Mouse (Mus musculus): Measurements from ENCODE around the gene Nefh.

Nefh gene

GRCm38 (mm10) chr11:4947813-4948174 lies at the start of gene Nefh:
Gene Nefh (minus strand): TSS chr11:4948064.
- peak; percentile 23 for DNase-seq

- DNase-seq = no peak
These were observed 48.8 kb upstream of the Nefh start for GRCm38 (mm10) chr11:4996621-4997199.

- no peak for DNase-seq
These were observed 47.8 kb upstream of the Nefh start for GRCm38 (mm10) chr11:4995676-4996075.

- DNase-seq = no peak
These were observed 44.6 kb upstream of the Nefh start for GRCm38 (mm10) chr11:4992471-4992870.

GRCm38 (mm10) chr11:4989187-4989586 lies 41.3 kb upstream of the Nefh start:
- no peak for DNase-seq

GRCm38 (mm10) chr11:4987487-4987852 lies 39.6 kb upstream of the Nefh start:
- no peak for DNase-seq

- peak; percentile 88 for DNase-seq
These were observed 39.0 kb upstream of the Nefh start, which contains the start of gene Ap1b1 for GRCm38 (mm10) chr11:4986695-4987486. Gene Ap1b1 (plus strand): TSS chr11:4986824.

GRCm38 (mm10) chr11:4984799-4985198 lies 36.9 kb upstream of the Nefh start:
- no peak for DNase-seq

- no peak for DNase-seq
These were observed 36.4 kb upstream of the Nefh start for GRCm38 (mm10) chr11:4984249-4984648.

GRCm38 (mm10) chr11:4983538-4983937 lies 35.7 kb upstream of the Nefh start:
- no peak for DNase-seq

GRCm38 (mm10) chr11:4983010-4983409 lies 35.1 kb upstream of the Nefh start:
- DNase-seq = no peak

GRCm38 (mm10) chr11:4975623-4976022 lies 27.8 kb upstream of the Nefh start:
- DNase-seq = peak; percentile 39

GRCm38 (mm10) chr11:4974376-4975122 lies 26.7 kb upstream of the Nefh start:
- no peak for DNase-seq

- DNase-seq = no peak
These were observed 26.0 kb upstream of the Nefh start for GRCm38 (mm10) chr11:4973871-4974256.

GRCm38 (mm10) chr11:4972967-4973870 lies 25.4 kb upstream of the Nefh start:
- DNase-seq = no peak

- peak; percentile 74 for DNase-seq
These were observed 20.5 kb upstream of the Nefh start for GRCm38 (mm10) chr11:4968376-4968775.

- no peak for DNase-seq
These were observed 19.7 kb upstream of the Nefh start for GRCm38 (mm10) chr11:4967549-4967948.

GRCm38 (mm10) chr11:4966888-4967287 lies 19.0 kb upstream of the Nefh start:
- DNase-seq = no peak

GRCm38 (mm10) chr11:4966325-4966724 lies 18.5 kb upstream of the Nefh start:
- DNase-seq = no peak

GRCm38 (mm10) chr11:4963099-4963808 lies 15.4 kb upstream of the Nefh start:
- no peak for DNase-seq

- no peak for DNase-seq
These were observed 6.1 kb upstream of the Nefh start for GRCm38 (mm10) chr11:4953918-4954317.

- DNase-seq = no peak
These were observed 5.5 kb upstream of the Nefh start for GRCm38 (mm10) chr11:4953401-4953800.

All from cerebellum, adult 11-12 months (tissue).